Mouse (Mus musculus) kidney, postnatal 25 days (tissue): ENCODE results near the gene Impdh1.
A peak's percentile ranks its signal among the peaks of the same experiment; 100 is the strongest.

Experiments
- DNase-seq, 2 experiments: peaks; one replicate each; pipeline ENCODE4 v3.0.0; 2021; ENCODE audit warnings: mixed read lengths in 2 of 2

Gene Impdh1

DNA sequence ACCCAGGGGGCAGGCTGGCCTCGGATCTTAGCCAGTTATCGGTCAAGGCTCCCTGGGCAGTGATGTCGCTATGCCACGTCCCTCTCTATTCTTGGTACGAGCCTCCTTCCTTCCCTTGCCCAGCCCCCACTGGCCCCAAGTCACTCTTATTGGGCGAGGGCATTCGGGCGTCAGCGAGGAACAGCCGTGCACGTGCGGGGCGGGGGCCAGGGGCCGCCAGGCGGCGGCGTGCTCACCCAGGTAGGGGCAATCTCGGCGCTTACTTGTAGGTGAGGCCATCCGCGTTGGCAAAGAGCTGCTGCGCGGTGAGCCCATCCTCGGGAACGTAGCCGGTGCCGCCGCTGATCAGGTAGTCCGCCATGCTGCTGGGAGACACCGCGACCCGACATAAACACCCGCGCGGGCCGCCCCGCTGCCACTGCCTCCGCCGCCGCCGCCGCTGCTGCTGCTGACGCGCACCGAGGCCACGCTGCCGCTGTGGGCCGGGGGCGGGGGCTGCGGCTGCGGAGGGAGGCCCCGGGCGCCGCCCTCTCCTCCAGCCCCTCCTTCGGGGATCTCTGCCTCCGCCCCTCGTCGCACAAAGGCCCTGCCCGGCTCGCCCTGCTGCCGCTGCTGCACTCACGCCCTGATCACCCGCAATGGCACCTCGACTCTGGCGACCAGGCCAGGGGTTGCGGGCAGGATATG lies 4.2 kb downstream of the Impdh1 start:
- DNase-seq = peak; percentile 77 to 88

DNA sequence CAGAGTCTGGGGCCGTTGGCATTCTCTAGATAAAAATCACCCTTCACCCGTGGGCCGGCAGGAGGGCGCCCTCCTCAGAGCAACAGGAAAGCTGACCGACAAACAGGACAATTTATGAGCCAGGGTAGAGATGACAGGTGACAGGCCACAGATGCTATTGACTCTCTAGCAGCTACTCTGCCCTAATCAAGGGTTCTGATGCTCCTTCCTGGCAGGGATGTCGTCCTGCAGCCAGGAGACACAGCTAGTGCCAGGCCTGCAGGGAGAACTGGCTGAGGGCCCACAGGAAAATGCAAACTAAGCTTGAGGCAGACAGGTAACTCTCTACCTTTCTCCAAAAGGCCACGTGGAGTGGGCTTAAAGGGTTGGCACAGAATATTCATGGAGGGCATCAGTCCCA lies 5.0 kb downstream of the Impdh1 start:
- DNase-seq = peak in 1 of 2 experiments; percentile 36

DNA sequence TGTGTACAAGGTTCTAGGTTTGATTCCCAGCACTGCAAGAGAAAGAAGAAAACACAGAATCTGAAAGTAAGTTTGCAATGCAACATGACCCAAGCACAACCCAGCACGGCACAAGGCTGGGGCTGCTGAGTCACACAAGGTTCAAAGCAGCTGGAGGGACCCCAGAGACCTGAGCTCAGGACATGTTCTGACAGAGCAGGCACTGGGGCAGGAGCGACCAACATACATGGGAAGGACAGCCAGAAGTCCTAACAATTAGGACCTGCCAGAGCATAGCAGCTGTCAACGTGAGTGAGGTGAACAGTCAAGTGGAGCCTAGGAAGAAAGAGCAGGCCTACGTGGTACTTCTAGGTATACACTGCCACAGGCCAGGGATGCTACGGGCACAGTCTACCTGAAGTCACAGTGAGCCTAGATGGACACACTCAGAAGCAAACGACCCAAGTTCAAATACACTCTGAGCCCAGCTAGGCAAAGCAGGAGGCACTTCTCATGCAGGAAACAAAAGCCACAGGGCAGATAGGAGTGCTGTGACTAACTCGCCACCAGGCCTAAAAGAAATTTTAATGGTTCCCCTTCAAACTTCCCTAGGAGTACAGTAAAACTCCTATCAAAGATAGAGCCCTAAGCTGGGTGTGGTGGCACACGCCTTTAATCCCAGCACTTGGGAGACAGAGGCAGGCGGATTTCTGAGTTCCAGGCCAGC lies 5.8 kb downstream of the Impdh1 start:
- no peak for DNase-seq

DNA sequence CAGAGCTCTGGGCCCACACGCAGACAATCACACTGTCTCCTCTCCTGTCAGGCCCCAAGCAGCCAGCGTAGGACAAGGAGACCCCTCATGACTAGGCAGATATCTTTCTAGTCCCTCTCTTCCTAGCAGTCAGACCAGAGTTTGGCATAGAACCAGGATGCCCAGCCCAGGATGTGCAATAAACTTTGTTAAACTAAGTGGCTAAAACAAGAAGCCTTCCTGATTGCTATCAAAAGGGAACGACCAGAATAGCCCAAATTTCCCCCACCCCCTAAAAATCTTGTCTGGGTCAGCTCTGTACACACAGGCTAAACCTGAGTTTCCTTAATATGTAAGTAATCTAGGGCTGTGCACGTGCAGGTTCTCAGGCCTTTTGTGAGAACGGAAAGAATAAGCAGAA lies 8.0 kb downstream of the Impdh1 start:
- DNase-seq = peak in 1 of 2 experiments; percentile 31

DNA sequence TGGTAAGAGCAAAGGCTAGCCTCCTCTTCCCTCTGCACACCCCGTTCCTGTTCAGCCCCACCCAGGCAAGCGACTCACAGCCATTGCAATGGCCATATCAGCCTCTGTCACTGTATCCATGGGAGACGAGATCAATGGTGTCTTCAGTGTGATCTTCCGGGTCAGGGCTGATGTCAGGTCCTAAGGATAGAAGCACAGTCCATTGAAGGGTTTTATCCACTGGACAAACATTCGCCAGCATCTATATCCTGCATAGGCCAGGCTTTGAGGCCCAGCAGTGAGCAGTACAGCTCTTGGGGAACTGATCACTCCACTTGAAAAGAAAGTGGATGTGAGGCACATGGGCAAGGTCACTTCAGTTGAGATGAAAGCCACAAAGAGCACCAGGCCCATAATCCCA lies 9.1 kb downstream of the Impdh1 start:
- DNase-seq = no peak

DNA sequence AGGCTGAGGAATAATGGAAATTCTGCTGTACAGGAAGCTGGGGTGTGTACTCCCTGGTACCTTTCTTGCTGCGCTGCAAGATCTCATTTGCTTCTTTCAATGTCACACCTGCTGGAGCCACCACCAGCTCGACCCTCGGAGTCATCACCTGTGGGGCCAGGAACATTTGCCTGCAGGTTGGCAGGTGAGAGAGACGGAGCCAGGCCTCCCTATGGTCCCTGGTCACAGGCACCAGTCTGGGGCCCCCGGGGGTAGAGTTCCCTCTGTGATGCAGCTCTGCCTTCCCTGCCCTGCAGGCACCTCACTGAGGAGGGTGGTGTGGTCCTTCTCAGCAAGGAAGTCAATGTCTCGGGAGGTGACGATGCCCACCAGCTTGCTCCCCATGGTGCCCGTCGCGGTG lies 10.2 kb downstream of the Impdh1 start:
- DNase-seq = peak in 1 of 2 experiments; percentile 0

DNA sequence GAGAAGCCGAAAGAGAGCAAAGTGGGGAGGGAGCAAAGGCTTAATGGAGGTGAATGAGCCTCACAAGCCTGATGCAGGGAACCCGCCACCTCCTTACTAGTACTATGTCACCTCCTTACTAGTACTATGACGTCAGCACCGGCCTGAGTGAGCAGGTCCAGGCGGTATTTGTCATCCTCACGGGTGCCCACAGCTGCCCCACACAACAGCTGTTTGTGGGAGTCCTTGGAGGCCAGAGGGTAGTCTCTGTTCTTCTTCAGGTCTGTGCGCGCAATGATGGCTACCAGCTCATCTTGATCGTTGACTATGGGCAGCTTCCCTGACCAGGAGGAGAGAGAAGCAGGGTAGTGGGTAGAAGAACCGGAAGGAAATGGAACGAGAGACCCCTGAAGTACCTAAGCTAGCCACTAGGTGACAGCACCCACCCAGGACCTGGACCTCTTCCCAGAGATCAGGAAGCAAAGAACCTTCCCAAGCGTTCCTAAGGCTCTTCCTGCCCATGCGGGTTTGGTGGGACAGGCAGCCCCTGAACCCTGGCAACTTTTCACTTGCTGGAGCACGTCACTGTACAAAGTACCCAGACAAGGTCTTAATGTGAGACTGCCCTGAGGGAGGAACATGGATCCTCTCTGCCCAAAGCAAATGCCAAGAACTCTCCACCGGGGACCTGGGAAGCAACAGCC lies 11.1 kb downstream of the Impdh1 start:
- peak; percentile 56 to 70 for DNase-seq

DNA sequence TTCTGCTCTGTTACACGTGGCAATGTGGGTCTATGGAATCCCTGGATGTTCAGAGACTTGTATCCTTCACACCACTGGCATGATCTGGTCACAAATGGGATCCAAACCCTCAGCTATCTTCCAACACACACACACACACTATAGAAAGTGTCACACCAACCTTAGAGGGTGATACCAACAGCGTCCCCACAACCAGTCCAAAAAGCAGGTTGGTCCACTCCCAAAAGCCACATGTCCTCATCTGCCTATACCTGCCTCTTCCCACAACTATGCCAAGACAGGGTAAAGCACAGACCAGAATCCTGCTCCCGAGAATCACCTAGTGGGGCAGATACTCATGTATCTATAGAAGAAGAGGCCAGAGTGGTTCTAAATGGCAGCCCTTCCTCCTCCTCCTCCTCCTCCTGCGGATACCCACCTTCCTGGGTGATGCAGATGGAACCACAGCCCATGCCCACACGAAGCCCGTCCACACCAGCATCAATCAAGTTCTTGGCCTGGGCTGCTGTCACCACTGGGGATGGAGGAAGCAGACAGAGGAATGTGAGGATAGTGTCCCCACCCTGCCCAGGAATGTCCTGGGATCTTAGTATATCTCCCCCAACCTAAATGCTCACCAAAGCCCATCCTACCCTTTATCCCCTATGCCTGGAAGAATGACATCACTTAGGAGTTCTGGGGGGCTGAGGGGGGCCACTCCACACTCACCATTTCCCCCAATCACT lies 12.1 kb downstream of the Impdh1 start:
- DNase-seq = peak in 1 of 2 experiments; percentile 1

DNA sequence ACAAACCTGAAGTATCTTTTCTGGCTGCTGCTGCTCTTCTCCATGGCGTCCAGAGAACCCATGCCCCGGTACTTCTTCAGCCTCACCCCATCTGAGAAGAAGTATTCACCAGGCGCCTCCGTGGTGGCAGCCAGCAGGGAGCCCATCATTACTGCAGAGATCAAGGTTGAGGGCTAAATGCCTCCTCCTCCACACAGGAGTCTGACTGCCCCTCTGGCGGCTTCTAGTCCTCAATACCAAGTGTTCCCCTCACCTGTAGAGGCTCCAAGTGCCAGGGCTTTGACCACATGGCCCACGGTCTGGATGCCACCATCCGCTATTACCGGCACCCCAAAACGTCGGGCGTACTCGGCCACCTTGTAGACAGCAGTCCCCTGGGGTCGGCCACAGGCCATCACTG lies 13.1 kb downstream of the Impdh1 start:
- DNase-seq = no peak

DNA sequence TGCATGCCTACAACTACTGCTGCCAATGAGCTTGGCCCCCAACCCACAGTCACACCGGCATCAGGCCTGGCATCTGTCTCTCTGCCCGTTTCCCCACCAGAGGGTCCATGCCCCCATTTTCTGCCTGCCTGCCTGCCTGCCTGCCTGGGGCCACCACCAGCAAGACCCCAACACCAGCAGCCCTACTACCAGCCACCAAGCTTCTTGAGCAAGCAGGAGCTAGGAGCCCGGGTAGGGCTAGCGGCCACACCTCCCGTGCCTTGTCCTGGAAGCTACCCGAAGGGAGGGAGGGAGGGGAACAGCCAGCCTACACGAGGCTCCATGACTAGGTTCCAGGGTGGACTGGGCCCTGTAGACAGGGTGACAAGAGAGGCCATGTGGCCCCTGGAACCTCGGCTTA lies 14.2 kb downstream of the Impdh1 start:
- peak in 1 of 2 experiments; percentile 0 for DNase-seq

DNA sequence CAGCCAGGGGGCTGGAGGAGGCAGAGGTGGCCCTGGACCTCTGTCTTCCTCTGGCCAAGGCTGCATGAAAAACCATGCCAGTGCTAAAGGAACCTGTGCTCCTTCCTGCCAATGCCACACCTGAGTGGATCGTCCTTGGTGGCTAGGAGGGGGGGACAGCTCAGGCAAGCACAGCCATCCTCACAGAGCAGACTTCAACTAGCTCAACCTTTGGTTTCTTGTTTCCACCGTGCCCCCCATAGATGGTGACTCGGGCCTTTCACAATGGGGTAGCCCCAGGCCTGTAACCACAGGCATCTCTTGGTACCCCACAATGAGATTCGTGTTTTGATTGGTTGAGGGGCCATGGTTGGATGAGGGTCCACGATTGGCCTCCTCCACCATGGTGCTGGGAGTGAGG lies 14.8 kb downstream of the Impdh1 start:
- no peak for DNase-seq

DNA sequence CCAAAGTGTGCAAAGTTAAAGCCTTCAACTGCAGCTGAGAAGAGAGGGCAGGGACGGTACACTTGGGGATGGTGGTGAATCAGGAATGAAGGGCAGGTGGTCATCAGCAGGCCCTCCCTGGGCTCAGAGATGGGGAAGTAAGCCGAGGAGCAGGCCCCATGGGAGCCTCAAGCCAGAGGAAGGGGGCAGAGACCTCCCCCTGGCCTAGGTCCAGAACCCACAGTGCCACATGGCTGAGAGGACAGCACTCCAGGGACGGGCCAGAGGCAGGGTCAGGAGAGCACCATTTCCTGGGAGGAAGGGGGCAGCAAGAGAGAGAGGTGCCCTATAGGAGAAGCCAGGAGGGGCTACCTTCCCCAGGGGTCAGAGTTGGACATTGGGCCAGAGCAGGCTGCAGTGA lies 15.7 kb downstream of the Impdh1 start:
- no peak for DNase-seq

DNA sequence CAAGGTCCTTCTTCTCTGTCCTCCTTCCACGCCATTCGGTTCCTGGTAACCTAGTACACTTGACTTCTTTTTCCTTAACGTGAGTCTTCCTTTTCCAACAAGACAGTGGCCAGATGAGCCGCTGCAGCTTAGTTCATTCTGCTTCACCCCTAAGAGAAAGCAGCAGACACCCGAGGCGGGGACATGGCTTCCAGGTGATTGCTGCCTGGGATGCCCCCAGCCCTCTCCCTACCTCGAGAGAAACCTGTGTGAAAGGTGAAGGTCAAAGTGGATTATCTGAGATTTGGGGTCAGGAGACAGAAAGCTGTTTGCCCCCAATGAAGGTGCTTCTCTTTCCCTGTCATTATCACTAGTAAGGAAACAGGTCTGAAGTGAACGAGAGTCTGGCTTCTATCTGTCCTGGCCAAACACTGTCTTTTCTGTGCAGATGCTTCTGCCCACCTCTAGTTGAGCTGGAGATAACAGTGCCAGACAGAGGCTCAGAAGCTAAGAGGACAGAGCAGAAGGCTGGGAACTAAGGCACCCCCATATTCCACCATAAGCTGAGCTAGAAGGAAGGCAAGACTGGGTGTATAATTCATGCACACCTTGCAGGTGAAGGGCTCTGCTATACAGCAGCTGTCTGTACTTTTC lies 16.8 kb downstream of the Impdh1 start:
- no peak for DNase-seq

DNA sequence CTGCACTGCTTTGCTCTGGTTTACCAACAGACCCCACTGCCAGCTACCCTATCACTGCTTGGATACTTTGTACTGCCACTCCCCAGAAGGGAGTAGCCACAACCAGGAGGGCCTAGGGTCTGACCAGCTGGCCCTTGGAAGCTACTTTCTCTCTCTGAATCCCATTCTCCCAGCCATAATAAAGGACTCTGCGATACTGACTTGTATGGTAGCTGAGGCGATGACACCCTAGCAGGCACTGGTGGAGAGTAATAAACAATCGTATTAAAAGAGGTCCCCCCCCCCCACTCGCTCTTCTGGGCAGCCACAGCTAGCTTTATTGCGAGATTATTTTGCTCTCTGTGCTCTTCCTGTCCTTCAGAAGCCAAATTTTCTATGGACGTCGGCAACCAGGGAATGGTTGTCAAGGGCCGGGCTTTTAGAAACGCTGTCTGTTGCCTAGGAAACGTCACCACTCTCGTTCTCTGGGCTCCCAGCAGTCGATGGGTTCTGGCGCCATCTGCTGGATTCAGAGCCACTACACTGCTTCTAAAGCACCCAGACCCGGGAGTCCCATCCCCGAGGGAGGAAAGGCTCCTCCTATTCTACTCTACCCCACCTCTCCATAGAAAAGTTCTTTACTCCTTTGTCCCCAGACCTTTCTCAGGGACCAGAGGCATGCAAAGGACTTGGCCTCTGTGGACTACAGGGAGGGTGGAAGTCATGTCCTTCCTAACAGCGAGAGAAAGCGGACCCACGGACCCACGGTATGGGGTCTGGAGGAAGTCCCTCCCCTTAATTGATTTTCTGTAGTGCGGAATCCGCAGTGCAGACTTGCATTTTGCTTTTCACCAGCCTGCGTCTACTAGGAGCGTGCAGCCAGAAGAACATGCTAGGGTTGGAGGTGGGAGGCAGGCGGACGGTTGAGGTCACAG lies 17.6 kb downstream of the Impdh1 start:
- peak; percentile 92 to 96 for DNase-seq

DNA sequence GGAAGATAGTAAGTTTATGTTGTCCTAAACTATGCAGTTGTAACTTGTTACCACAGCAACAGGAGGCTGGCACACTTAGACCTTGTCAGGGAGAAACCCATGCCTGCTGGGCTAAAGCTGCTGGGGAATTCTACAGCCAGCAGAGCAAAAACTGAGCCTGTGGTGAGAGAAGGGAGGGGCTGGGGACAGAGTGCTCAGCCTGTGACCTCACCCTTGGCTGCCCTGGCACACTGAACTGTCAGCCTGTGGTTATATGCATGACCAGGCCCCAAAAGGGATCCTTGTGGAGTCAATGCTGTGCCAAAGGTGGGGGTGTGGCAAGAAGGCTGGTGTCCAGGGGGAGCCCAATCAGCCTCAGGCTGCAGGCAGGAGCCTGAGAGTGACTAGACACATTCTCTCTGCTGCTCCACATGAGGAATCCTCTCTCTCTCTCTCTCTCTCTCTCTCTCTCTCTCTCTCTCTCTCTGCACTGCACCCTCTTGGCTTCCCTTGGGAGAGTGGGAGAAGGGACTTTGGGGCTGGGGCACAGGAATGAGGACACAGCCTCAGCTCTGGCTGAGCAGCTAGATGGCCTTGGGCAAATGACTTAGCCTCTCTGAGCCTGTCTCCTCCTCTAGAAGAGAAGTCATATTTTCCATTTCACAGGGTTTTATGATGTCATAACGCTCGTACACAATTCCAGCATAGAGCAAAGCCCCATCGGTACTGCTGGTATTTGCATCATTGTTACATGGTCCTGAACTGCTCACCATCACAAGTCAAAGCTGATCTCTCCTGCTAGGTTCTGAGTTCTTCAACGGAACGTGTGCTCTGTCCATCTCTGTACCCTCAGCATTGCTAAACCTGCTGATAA lies 20.1 kb downstream of the Impdh1 start:
- DNase-seq = peak; percentile 45 to 72

DNA sequence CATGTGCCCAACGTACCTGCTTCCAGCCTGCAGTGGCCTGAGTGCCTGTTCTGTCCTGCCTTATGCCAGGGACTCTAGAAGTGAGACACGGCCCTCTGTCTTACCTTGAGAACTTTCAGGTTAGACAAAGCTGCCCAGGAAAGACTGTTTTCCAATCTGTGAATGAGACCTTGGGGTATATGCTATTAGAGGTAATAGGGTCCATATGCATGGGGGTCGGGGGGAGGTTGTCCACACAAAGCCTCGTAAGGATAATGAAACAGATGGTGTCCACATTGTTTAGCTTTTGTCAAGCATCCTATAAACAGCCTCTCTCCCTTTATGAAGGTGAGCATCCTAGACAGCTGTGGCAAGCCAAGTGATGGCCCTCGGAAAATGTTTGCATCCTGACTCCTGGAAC lies 21.0 kb downstream of the Impdh1 start:
- no peak for DNase-seq

DNA sequence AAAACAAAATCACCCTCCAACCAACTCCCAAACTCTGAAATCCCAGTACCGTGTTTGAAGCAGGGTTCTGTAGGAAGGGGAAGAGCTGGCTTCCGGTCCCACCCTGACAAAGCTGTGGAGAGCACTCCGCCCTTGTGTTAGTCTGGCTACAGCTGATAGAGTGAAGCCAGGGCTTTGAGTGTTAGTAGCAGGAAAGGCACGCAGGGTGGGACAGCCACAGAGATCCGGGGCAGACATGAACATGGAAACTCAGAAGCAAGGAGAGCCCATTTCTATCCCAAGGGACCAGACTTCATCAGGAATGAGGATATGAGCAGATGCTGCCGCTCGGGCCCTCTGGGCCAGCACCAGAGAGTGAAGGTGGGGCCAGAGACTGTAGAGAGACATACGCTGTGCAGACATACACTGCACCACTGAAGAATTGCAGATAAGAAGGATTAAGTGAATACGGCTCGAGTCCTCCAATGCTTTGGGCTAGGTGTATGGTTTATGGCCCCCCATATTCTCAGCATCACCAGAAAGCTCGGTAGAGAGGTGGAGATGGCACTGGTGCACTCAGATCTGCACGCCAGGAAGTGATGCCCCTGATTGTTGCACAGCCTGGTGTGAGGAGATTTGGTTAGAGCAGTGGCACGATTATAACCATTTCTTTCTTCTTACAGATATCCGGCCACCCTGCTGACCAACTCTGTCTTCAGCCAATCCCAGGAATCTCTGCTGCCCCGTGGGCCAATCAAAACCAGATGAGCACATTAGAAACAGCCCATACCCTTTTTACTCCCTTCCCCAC lies 22.0 kb downstream of the Impdh1 start:
- peak; percentile 42 to 72 for DNase-seq

DNA sequence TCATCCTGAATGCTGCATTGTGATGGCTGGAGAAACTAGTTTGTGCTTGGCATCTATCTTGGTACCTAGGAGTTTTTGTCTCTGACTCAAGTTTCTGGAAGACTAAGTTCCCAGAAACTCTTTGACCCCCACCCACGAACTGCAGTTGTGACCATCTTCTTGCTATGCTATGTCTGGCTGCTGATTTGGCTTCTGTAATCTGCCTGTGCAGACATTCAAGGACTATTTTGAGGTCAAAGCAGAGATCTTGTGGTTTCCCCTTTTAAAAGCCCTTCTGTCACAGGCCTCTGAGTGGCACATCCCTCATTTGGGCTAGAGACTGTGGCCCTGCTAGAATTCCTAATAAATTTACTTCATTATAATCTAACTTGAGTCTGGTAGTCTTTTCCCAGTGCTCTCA lies 28.2 kb downstream of the Impdh1 start:
- DNase-seq = no peak

DNA sequence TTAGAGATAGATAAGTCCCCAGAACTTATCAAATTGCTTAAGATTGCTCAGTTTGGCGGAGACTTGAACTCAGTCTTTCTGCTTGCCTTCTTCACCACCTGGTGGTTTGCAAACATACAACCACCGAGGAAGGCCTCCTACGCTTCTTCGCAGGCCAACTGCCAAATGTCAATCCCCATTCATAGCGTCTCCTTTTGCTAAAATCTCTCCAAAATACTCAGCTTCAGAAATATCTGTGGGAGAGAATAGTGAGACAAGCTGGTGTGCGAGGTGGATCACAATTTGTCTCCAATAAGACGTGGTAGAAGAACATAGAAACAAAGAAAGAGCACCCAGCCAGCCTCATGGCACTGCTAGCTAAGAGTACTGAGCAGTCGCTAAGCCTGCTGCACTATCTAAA lies 36.3 kb downstream of the Impdh1 start:
- no peak for DNase-seq
